Mouse (Mus musculus): ENCODE data around the gene Asf1a.

The Asf1a gene

GRCm38 (mm10) chr10:53641507-53641906 is 45.0 kb downstream of the Asf1a start:
- peak; percentile 27 to 29 for DNase-seq

- DNase-seq = no peak
These were observed 54.1 kb downstream of the Asf1a start for GRCm38 (mm10) chr10:53650683-53651082.

GRCm38 (mm10) chr10:53654239-53654638 is 57.7 kb downstream of the Asf1a start:
- peak in 1 of 2 experiments; percentile 13 for DNase-seq
